Mouse (Mus musculus): ENCODE results near the gene Impdh1.

- TF ChIP-seq CTCF (IDR thresholded peaks at IDR 0.05) (peak; percentile 98), POLR2A (IDR thresholded peaks at IDR 0.05; ENCODE audit: insufficient read depth, low read depth, low read length) (no peak), EP300 (IDR thresholded peaks at IDR 0.05; ENCODE audit: insufficient read depth, low read depth, low read length) (peak; percentile 86)
Observed at GRCm38 (mm10) chr6:29204932-29205614, 11.1 kb downstream of the Impdh1 start.
